Mouse (Mus musculus): Measurements from ENCODE around the gene Camkv. TPM values are rescaled to one million over a fixed set of nuclear protein-coding genes. Genes with fewer than 3 reads are reported as not detected.

Gene Camkv
- polyA plus RNA-seq, 1 experiment from 2014 or later, result 3.5 TPM

DNA sequence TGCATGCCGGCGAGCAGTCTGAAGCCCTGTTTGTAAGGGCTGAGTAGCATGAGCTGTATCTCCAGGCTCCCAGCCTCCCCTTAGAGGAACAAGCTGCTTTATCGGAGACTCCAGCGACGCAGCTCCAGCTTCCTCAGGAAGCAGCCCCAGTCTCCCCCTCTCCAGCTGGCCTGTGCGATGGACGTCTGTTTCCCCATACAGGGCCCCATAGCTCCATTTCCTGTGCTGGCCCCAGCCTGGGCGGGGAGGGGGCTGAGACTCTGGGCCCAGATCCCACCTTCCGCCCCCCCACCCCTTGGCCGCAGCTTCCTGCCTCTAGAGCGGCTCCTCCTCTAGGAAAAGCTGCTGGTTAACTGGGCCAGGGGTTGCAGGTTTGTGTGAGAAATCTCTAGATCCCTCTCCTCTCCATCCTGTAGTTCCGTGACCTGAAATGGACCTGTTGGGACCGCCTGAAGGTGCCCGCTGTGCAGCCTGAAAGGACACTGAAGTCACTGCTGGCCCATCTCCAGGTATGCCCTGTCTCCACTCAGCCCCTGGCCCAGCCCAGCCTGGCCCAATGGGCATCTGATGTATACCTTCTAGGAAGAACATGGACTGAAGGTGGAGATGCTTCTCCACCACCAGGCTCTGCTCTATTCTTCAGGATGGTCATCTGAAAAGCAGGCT lies 47.3 kb downstream of the Camkv start, which contains the start of gene Gm20661:
Gm20661 (plus strand) TSS at position 378 of the 666 bp plus-strand sequence.
- DNase-seq (ENCODE audit: low spot score) (peak; percentile 93), ATAC-seq (replicated peaks; ENCODE audit: insufficient number of reproducible peaks, low FRiP score, low TSS enrichment, low read depth) (peak; percentile 53)
- Histone ChIP-seq H3K4me2 (ENCODE audit: low read depth, low read length) (peak within 1 kb of the TSS; percentile 76), H3K27me3 (ENCODE audit: control insufficient read depth, insufficient read depth, low read length) (no peaks in the 10 kb centered on the region), H3K9ac (replicated peaks; ENCODE audit: low read length) (peak within 1 kb of the TSS; percentile 64), H3K4me1 (ENCODE audit: control insufficient read depth, insufficient read depth, low read length) (peaks cover 13% of the 10 kb centered on the region), H3K4me3 (ENCODE audit: low read depth, low read length) (peak within 1 kb of the TSS; percentile 73), H3K36me3 (replicated peaks; ENCODE audit: control insufficient read depth, insufficient read depth, low read depth, low read length) (no peaks in the 10 kb centered on the region), H3K9me3 (replicated peaks; ENCODE audit: control insufficient read depth, low read length) (no peaks in the 10 kb centered on the region), H3K27ac (replicated peaks; ENCODE audit: low read depth, low read length) (peak within 1 kb of the TSS; percentile 100)
- 24% methylated on average over 14 of the region's 14 CpGs for WGBS

DNA sequence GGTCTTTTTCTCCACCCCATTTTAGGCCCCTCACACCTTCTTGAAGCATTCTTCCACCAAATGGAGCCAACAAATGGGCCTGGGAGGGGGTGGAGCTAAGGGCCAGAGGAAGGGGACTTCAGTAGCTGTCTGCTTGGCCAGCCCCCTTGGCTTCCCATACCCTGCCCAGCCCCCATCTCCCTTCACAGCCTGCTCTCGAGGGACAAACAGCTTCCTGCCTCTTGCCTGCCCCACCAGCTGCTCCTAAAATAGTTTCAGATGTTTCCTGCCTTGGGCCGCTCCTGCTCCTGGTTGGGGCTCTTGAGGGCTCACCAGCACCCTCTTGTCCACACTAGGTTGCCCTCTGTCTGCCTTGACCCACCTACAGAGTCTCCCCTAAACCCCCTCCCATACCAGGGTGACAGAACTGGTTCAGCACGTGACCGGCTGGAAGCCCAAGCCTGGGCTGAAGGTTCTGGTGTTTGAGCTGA lies 48.0 kb downstream of the Camkv start:
- 10% methylated on average over 4 of the region's 4 CpGs for WGBS
- H3K4me3 ChIP-seq (ENCODE audit: low read depth, low read length), result peak overlapping the region; percentile 73
- peak overlapping the region; percentile 64 for H3K9ac ChIP-seq (replicated peaks; ENCODE audit: low read length)

GRCm38 (mm10) chr9:107984052-107984753 lies 48.7 kb downstream of the Camkv start:
- peaks cover 13% of the 10 kb centered on the region for H3K4me1 ChIP-seq (ENCODE audit: control insufficient read depth, insufficient read depth, low read length)
- peak overlapping the region; percentile 76 for H3K4me2 ChIP-seq (ENCODE audit: low read depth, low read length)
- H3K27me3 ChIP-seq (ENCODE audit: control insufficient read depth, insufficient read depth, low read length), result no peaks in the 10 kb centered on the region
- H3K27ac ChIP-seq (replicated peaks; ENCODE audit: low read depth, low read length), result peak overlapping the region; percentile 100
- DNase-seq (ENCODE audit: low spot score), result peak; percentile 21
- H3K9ac ChIP-seq (replicated peaks; ENCODE audit: low read length), result peak overlapping the region; percentile 83
- no peak for ATAC-seq (replicated peaks; ENCODE audit: insufficient number of reproducible peaks, low FRiP score, low TSS enrichment, low read depth)
- H3K9me3 ChIP-seq (replicated peaks; ENCODE audit: control insufficient read depth, low read length), result no peaks in the 10 kb centered on the region
- peak overlapping the region; percentile 73 for H3K4me3 ChIP-seq (ENCODE audit: low read depth, low read length)
- H3K36me3 ChIP-seq (replicated peaks; ENCODE audit: control insufficient read depth, insufficient read depth, low read depth, low read length), result no peaks in the 10 kb centered on the region
- WGBS, result 39% methylated on average over 19 of the region's 19 CpGs

More for the DNA sequence above, 48.0 kb downstream of the Camkv start:
- Histone ChIP-seq H3K9me3 (replicated peaks; ENCODE audit: control insufficient read depth, low read length) (no peaks in the 10 kb centered on the region), H3K4me1 (ENCODE audit: control insufficient read depth, insufficient read depth, low read length) (peaks cover 13% of the 10 kb centered on the region), H3K27ac (replicated peaks; ENCODE audit: low read depth, low read length) (peak overlapping the region; percentile 100), H3K36me3 (replicated peaks; ENCODE audit: control insufficient read depth, insufficient read depth, low read depth, low read length) (no peaks in the 10 kb centered on the region), H3K27me3 (ENCODE audit: control insufficient read depth, insufficient read depth, low read length) (no peaks in the 10 kb centered on the region), H3K4me2 (ENCODE audit: low read depth, low read length) (peak overlapping the region; percentile 76)
- DNase-seq (ENCODE audit: low spot score), result peak; percentile 95
- ATAC-seq (replicated peaks; ENCODE audit: insufficient number of reproducible peaks, low FRiP score, low TSS enrichment, low read depth), result peak; percentile 64

DNA sequence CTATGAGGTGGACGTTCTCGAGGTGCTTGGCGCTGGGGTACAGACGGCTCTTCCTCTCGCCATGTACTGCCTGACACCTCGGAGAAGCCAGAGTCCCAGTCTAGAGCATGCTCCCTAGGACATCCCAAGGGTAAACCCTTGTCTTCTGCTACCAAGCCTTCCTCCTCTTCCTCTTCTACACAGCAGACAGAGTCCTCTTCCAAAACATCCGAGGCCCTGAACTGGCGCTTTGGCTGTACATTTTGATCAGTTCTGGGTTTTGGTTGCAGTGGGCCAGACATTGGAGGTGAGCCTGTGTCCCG lies 49.2 kb downstream of the Camkv start:
- DNase-seq (ENCODE audit: low spot score) (no peak), ATAC-seq (replicated peaks; ENCODE audit: insufficient number of reproducible peaks, low FRiP score, low TSS enrichment, low read depth) (no peak)
- Histone ChIP-seq H3K4me1 (ENCODE audit: control insufficient read depth, insufficient read depth, low read length) (peaks cover 13% of the 10 kb centered on the region), H3K36me3 (replicated peaks; ENCODE audit: control insufficient read depth, insufficient read depth, low read depth, low read length) (no peaks in the 10 kb centered on the region), H3K9ac (replicated peaks; ENCODE audit: low read length) (peak overlapping the region; percentile 83), H3K9me3 (replicated peaks; ENCODE audit: control insufficient read depth, low read length) (no peaks in the 10 kb centered on the region), H3K4me3 (ENCODE audit: low read depth, low read length) (peak overlapping the region; percentile 73), H3K4me2 (ENCODE audit: low read depth, low read length) (peak overlapping the region; percentile 76), H3K27ac (replicated peaks; ENCODE audit: low read depth, low read length) (peak overlapping the region; percentile 100), H3K27me3 (ENCODE audit: control insufficient read depth, insufficient read depth, low read length) (no peaks in the 10 kb centered on the region)
- 22% methylated on average over 9 of the region's 9 CpGs for WGBS

DNA sequence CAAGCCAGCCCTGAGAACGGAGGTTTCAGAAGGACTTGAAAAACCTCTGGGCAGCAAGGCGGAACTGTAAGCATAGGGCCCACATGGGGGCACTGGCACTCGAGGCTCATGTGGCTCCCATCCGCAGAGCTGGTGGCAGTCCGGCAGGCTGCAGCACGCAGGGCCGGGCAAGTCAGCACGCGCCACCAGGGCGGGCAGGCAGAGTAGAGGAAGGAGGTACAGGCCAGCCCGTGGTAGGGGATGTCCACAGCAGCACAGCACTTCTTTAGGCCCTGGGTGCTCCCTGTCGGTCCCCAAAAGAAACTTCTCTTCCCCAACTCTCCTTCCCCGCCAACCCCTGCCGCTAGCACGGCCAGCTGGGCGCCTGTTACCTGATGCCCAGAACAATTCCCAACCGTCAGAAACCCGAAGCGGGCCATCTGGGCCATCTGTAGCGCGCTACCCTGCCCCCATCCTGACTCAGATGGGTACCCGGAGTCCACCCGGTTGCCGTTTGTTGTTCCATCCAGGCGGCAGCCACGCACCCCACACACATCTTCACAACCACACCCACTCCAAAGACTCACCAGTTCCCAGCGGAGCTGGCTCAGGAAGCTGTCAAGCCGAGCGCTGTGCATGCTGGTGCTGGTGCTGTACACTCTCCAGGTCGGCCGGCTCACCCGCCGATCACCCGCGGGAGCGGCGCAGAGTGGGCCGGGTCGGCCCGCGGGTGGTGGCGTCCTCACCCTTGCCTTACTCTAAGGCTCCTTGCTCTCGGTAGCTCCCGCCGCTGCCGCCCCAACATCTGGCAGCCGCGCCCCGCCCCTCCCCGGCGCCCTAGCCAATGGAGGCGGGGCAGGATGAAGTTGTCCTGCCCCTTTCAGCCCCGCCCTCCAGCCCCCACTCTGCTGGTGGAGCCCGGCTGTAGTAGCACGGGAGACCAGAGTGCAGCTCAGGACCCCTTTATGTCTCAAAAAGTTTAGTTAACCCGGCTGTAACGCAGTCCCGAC lies 50.0 kb downstream of the Camkv start, which contains the start of gene Inka1:
Inka1 (minus strand) TSS at position 749 of the 989 bp plus-strand sequence.
- ATAC-seq (replicated peaks; ENCODE audit: insufficient number of reproducible peaks, low FRiP score, low TSS enrichment, low read depth), result peak; percentile 50
- no peaks in the 10 kb centered on the region for H3K9me3 ChIP-seq (replicated peaks; ENCODE audit: control insufficient read depth, low read length)
- H3K9ac ChIP-seq (replicated peaks; ENCODE audit: low read length), result peak within 1 kb of the TSS; percentile 83
- H3K27ac ChIP-seq (replicated peaks; ENCODE audit: low read depth, low read length), result peak within 1 kb of the TSS; percentile 100
- peaks cover 13% of the 10 kb centered on the region for H3K4me1 ChIP-seq (ENCODE audit: control insufficient read depth, insufficient read depth, low read length)
- under 1% methylated on average over 57 of the region's 58 CpGs for WGBS
- peak; percentile 97 for DNase-seq (ENCODE audit: low spot score)
- H3K36me3 ChIP-seq (replicated peaks; ENCODE audit: control insufficient read depth, insufficient read depth, low read depth, low read length), result no peaks in the 10 kb centered on the region
- no peaks in the 10 kb centered on the region for H3K27me3 ChIP-seq (ENCODE audit: control insufficient read depth, insufficient read depth, low read length)
- H3K4me3 ChIP-seq (ENCODE audit: low read depth, low read length), result peak within 1 kb of the TSS; percentile 73
- peak within 1 kb of the TSS; percentile 76 for H3K4me2 ChIP-seq (ENCODE audit: low read depth, low read length)

DNA sequence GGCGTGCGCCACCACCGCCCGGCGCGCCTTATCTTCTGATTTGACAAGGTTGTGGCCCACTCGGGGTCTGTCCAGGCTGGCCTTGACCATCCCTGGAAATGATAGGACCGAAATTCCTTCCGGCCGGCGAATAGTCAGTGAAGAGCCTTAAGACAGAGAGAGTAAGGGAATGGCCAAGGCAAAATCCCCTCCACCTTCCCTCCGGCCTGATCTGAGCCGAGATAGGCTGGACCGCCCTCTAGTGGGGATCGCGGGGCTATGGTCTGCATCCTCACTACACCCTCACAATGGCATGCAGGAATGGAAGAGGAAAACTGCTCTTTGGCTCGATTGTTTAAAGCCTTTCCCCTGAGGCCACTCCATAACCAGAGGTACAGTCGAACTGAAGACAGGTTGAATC lies 50.9 kb downstream of the Camkv start:
- 5% methylated on average over 18 of the region's 18 CpGs for WGBS
- peak overlapping the region; percentile 76 for H3K4me2 ChIP-seq (ENCODE audit: low read depth, low read length)
- peaks cover 5% of the 10 kb centered on the region; the same call in 1 of the 2 replicates for H3K4me1 ChIP-seq (ENCODE audit: control insufficient read depth, insufficient read depth, low read length)
- peak overlapping the region; percentile 83; the same call in 1 of the 2 replicates for H3K9ac ChIP-seq (replicated peaks; ENCODE audit: low read length)
- peak overlapping the region; percentile 73 for H3K4me3 ChIP-seq (ENCODE audit: low read depth, low read length)
- ATAC-seq (replicated peaks; ENCODE audit: insufficient number of reproducible peaks, low FRiP score, low TSS enrichment, low read depth) (0 out of 2 replicates have a peak, but pooled peaks have one; percentile 16), DNase-seq (ENCODE audit: low spot score) (peak; percentile 91)
- peak overlapping the region; percentile 100 for H3K27ac ChIP-seq (replicated peaks; ENCODE audit: low read depth, low read length)
- no peaks in the 10 kb centered on the region for H3K9me3 ChIP-seq (replicated peaks; ENCODE audit: control insufficient read depth, low read length)
- no peaks in the 10 kb centered on the region for H3K27me3 ChIP-seq (ENCODE audit: control insufficient read depth, insufficient read depth, low read length)
- no peaks in the 10 kb centered on the region for H3K36me3 ChIP-seq (replicated peaks; ENCODE audit: control insufficient read depth, insufficient read depth, low read depth, low read length)

DNA sequence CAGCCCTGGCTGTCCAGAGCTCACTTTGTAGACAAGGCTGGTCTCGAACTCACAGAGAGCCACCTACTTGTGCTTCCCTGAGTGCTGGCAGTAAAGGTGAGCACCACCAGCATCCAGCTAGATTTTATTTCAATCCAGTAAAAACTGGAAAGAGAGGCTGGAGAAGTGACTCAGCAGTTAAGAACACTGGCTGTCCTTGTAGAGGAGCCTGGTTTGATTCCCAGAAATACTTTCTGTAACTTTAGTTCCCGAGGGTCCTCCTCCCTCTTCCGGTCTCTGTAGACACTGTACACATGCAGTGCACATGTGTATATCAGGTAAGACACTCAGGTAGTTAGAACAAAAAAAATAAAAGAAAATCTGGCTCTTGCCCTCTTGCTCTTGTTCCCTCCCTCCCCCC lies 52.5 kb downstream of the Camkv start:
- WGBS, result 51% methylated on average over 3 of the region's 3 CpGs
- H3K36me3 ChIP-seq (replicated peaks; ENCODE audit: control insufficient read depth, insufficient read depth, low read depth, low read length), result no peaks in the 10 kb centered on the region
- no peaks in the 10 kb centered on the region for H3K4me1 ChIP-seq (ENCODE audit: control insufficient read depth, insufficient read depth, low read length)
- H3K9me3 ChIP-seq (replicated peaks; ENCODE audit: control insufficient read depth, low read length), result no peaks in the 10 kb centered on the region
- ATAC-seq (replicated peaks; ENCODE audit: insufficient number of reproducible peaks, low FRiP score, low TSS enrichment, low read depth) (no peak), DNase-seq (ENCODE audit: low spot score) (peak; percentile 27)
- H3K27ac ChIP-seq (replicated peaks; ENCODE audit: low read depth, low read length), result no peak overlapping the region
- H3K9ac ChIP-seq (replicated peaks; ENCODE audit: low read length), result no peak overlapping the region
- H3K27me3 ChIP-seq (ENCODE audit: control insufficient read depth, insufficient read depth, low read length), result no peaks in the 10 kb centered on the region
- H3K4me3 ChIP-seq (ENCODE audit: low read depth, low read length), result no peak overlapping the region
- no peak overlapping the region for H3K4me2 ChIP-seq (ENCODE audit: low read depth, low read length)
